Mouse (Mus musculus) kidney, embryonic 14.5 days (tissue): ENCODE measurements around the gene Ccdc148. TPM values are rescaled to one million over a fixed set of nuclear protein-coding genes. Genes with fewer than 3 reads are reported as not detected.

Experiments
- ATAC-seq: fragments of 200-750 bp; cut with Nextera tagmentation; 2 replicates; pipeline ENCODE4 v1.8.0; 2017; ENCODE audit warnings: moderate number of reproducible peaks, mild to moderate bottlenecking, moderate TSS enrichment, moderate library complexity; ENCODE audit not compliant: low FRiP score, low TSS enrichment
- H3K27ac ChIP-seq: fragments of 300-500 bp; sonication (generic); 2 replicates; pipeline ENCODE4 v1.5.1; 2014; ENCODE audit warnings: low read depth, mild to moderate bottlenecking, low read length, moderate library complexity, mixed read lengths
- H3K27me3 ChIP-seq: fragments of 300-500 bp; sonication (generic); 2 replicates; pipeline ENCODE4 v1.6.1; 2014; ENCODE audit warnings: mild to moderate bottlenecking, low read length; ENCODE audit not compliant: control insufficient read depth, insufficient read depth
- H3K36me3 ChIP-seq: fragments of 300-500 bp; sonication (generic); 2 replicates; pipeline ENCODE4 v1.6.1; 2014; ENCODE audit warnings: low read length, mixed read lengths; ENCODE audit not compliant: control insufficient read depth, insufficient read depth
- H3K4me1 ChIP-seq: fragments of 300-500 bp; sonication (generic); 2 replicates; pipeline ENCODE4 v1.6.1; 2014; ENCODE audit warnings: low read length, mixed read lengths; ENCODE audit not compliant: control insufficient read depth, insufficient read depth
- H3K4me2 ChIP-seq: fragments of 300-500 bp; sonication (generic); replicated peaks from 2 replicates; pipeline ENCODE4 v1.6.1; 2014; ENCODE audit warnings: low read depth, mild to moderate bottlenecking, low read length
- H3K4me3 ChIP-seq: fragments of 300-500 bp; sonication (generic); 2 replicates; pipeline ENCODE4 v1.5.1; 2014; ENCODE audit warnings: mild to moderate bottlenecking, low read length
- H3K9ac ChIP-seq: fragments of 300-500 bp; sonication (generic); 2 replicates; pipeline ENCODE4 v1.6.1; 2014; ENCODE audit warnings: low read depth, mild to moderate bottlenecking, low read length, moderate library complexity
- H3K9me3 ChIP-seq: fragments of 300-500 bp; sonication (generic); 2 replicates; pipeline ENCODE4 v1.6.1; 2016; ENCODE audit warnings: low read length; ENCODE audit not compliant: control insufficient read depth
- WGBS: fragments of 180-500 bp; shearing (Covaris S2); extraction: QIAGEN DNeasy Blood & Tissue Kit; methylation state at CpG from one replicate; pipeline ENCODE4 v1.1.7; 2014; 5-methylcytosine and 5-hydroxymethylcytosine counted together
- polyA plus RNA-seq: library from polyadenylated mRNA; unstranded; fragments of >200 nt; fragmentation: Nextera tagmentation; extraction: Ambion mirVana; gene quantifications from 2 replicates; pipeline ENCODE4 v1.2.1, GENCODE M21; 2014

Gene Ccdc148
- polyA plus RNA-seq, 1 experiment from 2014 or later, result 1.2 TPM

DNA sequence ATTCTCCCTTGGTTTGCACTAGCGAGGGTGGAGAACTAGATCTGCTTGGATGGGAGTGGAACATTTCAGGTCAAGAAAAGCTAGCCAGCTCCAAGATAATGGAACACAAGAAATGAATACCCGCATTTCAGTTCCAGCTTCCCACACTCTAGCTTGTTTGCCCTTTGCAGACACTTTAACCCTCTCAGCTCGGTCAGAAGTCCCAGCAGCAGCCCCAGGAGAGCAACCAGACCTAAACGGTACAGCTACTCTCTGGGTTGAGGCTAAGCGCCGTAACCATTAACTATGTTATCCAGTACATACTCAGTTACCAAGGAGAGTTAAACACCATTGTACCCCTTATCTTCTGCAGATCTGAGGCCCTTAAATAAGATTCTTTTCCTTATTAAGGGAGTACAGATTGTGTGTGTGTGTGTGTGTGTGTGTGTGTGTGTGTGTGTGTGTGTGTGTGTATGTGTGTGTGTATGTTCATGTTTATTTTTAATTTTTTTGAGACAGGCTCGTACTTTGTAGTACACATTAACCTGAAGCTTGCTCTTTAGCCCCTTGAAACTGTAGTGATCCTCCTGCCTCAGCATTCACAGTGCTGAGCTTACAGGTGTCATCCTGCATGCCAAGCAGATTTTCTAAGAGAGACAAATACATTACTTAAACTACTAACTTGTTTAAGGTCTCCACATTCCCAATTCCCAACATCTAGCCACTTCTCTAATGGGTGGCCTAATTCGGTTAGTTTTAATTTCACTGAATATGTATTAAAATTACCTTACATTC is 153.7 kb downstream of the Ccdc148 start:
- H3K9ac ChIP-seq, result no peak overlapping the region
- H3K27me3 ChIP-seq, result no peaks in the 10 kb centered on the region
- H3K9me3 ChIP-seq, result no peaks in the 10 kb centered on the region
- ATAC-seq, result no peak
- no peak overlapping the region for H3K27ac ChIP-seq
- no peak overlapping the region for H3K4me2 ChIP-seq
- H3K4me1 ChIP-seq, result no peaks in the 10 kb centered on the region
- H3K36me3 ChIP-seq, result no peaks in the 10 kb centered on the region
- WGBS, result 85% methylated on average over 8 of the region's 8 CpGs
- no peak overlapping the region for H3K4me3 ChIP-seq

DNA sequence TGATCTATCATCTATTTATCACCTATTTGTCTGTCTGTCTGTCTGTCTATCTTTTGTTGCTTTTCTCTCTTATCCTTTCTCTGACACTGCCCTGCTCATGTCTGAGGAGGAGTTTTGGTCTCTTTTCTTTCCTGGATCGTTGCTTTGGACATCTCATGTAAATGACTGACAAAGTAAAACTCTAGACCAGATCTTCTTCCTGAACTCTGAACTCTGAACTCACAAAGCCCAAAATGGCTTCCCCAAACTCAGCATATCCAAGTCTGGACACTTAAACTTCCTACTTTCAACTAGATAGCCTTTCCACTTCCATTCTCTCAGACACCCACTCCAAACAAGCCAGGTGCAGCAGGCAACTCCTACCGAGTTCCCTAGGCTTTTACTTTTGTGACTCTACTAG is 163.3 kb downstream of the Ccdc148 start:
- Histone ChIP-seq H3K36me3 (no peaks in the 10 kb centered on the region), H3K9ac (no peak overlapping the region), H3K4me2 (no peak overlapping the region), H3K9me3 (no peaks in the 10 kb centered on the region), H3K27me3 (no peaks in the 10 kb centered on the region), H3K4me3 (no peak overlapping the region), H3K4me1 (no peaks in the 10 kb centered on the region), H3K27ac (no peak overlapping the region)
- ATAC-seq, result no peak
- 82% methylated on average over 2 of the region's 2 CpGs for WGBS

DNA sequence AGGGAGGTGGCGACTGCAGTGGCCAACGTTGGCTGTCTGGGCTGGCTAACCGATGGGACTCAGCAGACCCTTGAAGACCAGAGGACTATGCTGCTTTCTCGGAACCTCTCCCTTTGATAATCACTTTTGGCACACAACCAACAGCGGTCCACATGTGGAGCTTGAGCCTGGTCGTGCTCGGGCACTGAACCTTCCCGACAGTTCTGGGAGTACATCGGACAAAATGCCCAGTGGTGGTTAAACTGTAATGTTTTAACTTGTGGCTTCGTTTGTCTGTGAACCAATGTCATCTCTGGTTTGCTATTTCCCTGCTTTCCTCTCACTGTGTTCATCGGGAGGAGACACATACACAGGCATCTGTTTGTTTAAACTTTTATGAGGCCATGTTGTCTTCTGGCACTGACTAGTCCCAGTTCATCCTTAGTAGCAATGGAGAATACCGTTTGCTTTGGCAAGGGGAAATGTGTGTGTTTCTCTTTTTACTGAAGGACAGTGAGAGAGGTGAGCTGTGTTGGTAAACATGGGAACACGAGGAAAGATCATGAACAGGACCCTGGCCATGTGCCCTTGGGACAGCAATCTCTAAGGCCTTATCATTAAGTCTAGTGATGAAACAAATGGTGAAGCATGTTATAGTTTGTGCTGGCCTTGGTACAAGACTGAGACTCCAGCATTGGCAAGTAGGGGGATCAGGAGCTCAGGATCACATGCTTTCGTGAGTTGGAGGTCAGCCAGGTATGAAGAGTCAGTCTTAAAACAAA is 167.9 kb downstream of the Ccdc148 start:
- Histone ChIP-seq H3K36me3 (no peaks in the 10 kb centered on the region), H3K27me3 (no peaks in the 10 kb centered on the region), H3K4me3 (no peak overlapping the region), H3K9ac (no peak overlapping the region), H3K4me1 (no peaks in the 10 kb centered on the region), H3K4me2 (no peak overlapping the region), H3K27ac (no peak overlapping the region), H3K9me3 (no peaks in the 10 kb centered on the region)
- WGBS, result 69% methylated on average over 14 of the region's 14 CpGs
- ATAC-seq, result no peak; the same call in 1 of the 2 replicates

DNA sequence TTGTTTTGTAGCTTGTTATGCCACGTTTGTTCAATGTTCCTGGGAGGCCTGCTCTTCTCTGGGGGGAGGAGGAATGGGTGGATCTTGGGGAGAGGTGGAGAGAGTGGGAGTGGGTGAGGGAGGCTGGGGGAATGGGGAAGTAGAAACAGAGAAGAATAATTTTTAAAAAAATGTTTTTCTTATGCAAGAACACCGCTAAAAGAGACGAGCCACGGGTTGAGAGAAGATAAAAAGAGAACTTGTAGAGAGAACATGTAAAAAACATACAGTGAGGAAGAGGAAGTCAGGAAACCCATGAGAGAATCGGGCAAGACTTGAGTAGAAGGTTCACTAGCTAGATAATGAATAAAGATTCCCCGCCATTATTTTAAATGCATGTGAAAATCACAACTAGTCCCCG is 182.4 kb downstream of the Ccdc148 start:
- Histone ChIP-seq H3K4me3 (no peak overlapping the region), H3K27ac (no peak overlapping the region), H3K4me1 (no peaks in the 10 kb centered on the region), H3K4me2 (no peak overlapping the region), H3K9ac (no peak overlapping the region), H3K9me3 (no peaks in the 10 kb centered on the region), H3K36me3 (no peaks in the 10 kb centered on the region), H3K27me3 (no peaks in the 10 kb centered on the region)
- 90% methylated on average over 7 of the region's 7 CpGs for WGBS
- no peak for ATAC-seq

DNA sequence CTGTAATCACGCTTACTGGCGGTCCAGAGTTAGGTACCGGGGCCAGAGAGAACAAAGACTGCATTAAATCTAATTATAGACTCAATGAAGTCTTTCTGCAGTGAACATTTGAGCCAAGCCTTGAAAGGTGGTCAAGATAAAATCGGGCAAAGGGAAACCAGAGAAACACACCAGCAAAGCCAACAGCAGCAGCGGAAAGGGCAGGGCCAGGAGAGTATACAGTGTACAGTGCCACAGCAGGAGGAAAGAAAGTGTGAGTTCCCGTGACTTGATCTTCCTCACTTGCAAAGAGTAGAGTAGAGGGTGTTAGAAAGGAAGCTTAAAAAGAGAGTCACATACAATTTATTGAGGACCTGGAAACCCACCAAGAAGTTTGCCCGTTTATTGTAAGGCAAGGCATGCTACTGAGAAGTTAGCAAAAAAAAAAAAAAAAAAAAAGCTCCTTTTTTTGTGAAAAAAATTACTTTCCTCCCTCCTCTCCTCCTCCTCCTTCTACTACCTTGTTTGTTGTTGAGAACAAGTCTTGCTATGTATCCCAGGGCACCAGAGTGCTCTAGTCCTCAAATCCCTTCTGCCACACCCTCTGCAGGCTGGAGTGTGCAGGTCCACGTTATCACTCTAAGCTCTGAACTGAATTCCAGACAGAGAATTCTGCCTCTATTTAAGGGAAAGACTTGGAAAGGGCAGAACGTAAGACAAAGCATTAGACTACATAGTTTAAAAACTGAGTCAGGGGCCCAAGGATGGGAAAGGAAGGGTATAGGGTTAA is 188.8 kb downstream of the Ccdc148 start:
- H3K4me1 ChIP-seq, result no peaks in the 10 kb centered on the region
- H3K4me2 ChIP-seq, result no peak overlapping the region
- ATAC-seq, result no peak
- no peaks in the 10 kb centered on the region for H3K36me3 ChIP-seq
- no peak overlapping the region for H3K4me3 ChIP-seq
- no peaks in the 10 kb centered on the region for H3K27me3 ChIP-seq
- no peak overlapping the region for H3K9ac ChIP-seq
- WGBS, result 74% methylated on average over 9 of the region's 9 CpGs
- H3K9me3 ChIP-seq, result no peaks in the 10 kb centered on the region
- no peak overlapping the region for H3K27ac ChIP-seq

DNA sequence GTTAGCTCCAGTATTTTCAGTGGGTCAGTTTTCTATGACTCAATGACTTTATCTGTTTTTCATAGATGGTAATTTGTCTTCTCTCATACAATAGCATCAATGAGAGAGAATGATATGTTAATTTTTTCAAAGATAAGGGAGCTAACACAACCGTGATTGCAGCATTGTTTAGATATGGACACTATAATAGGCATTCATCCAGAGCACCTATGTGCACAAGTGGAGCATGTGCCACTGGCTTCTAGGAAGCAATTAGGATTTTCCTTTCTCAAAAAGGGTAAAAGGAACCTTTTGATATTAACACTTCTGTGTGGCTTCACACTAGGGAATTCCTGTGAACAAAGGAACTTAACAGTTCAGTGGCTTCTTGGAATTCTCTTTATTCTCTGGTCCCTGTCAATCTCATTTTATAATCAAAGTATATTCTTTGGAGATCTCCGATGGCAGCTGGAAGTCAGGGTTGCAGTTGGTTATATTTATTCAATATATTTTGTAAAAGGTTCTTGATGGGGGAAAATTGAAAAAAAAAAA is 203.6 kb downstream of the Ccdc148 start:
- no peak overlapping the region for H3K9ac ChIP-seq
- no peaks in the 10 kb centered on the region for H3K36me3 ChIP-seq
- no peaks in the 10 kb centered on the region for H3K27me3 ChIP-seq
- ATAC-seq, result no peak
- H3K4me3 ChIP-seq, result no peak overlapping the region
- H3K4me1 ChIP-seq, result no peaks in the 10 kb centered on the region
- 77% methylated on average over 2 of the region's 2 CpGs for WGBS
- no peak overlapping the region for H3K27ac ChIP-seq
- no peak overlapping the region for H3K4me2 ChIP-seq
- no peaks in the 10 kb centered on the region for H3K9me3 ChIP-seq

DNA sequence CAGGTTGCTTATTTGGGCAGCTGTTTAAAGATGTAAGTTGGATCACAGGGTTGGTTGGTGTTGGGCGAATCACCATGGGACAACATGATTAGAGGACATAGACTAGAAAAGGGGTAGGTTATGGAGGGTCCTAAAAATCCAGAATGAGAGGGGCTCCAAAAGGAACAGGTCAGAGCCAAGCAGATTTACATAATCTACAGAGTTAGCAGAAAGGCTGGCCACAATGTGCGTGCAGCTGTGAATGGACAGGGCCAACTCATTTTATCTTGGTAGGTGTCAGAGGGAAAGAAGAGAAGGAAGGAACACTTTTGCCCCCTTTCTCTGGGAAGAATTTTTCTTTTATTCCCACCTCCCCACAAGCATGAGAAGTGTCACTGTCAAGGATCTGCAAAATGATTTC is 204.1 kb downstream of the Ccdc148 start:
- no peaks in the 10 kb centered on the region for H3K36me3 ChIP-seq
- no peak for ATAC-seq
- no peak overlapping the region for H3K4me2 ChIP-seq
- H3K4me1 ChIP-seq, result no peaks in the 10 kb centered on the region
- no peaks in the 10 kb centered on the region for H3K27me3 ChIP-seq
- H3K9ac ChIP-seq, result no peak overlapping the region
- H3K27ac ChIP-seq, result no peak overlapping the region
- no peak overlapping the region for H3K4me3 ChIP-seq
- 82% methylated on average over 2 of the region's 2 CpGs for WGBS
- no peaks in the 10 kb centered on the region for H3K9me3 ChIP-seq

DNA sequence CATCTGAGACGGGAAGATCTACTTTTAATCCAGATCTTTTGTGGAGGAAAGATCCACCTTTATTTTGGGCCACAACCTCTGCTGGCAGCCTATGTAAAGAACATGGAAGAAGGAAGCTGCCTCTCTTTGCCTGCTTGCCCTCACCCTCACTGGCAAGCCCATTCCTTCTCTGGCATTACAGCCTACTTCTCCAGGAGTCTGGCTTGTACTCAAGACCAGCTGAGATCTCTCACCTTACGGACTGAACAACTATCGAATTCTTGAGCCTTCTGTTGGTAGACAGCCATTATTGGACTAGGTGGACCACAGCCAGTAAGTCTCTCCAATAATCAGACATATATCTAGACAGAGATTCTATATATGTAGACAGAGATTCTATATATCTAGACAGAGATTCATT is 208.4 kb downstream of the Ccdc148 start:
- Histone ChIP-seq H3K4me3 (no peak overlapping the region), H3K36me3 (no peaks in the 10 kb centered on the region), H3K4me2 (no peak overlapping the region), H3K9me3 (no peaks in the 10 kb centered on the region), H3K27ac (no peak overlapping the region), H3K9ac (no peak overlapping the region), H3K27me3 (no peaks in the 10 kb centered on the region), H3K4me1 (no peaks in the 10 kb centered on the region)
- WGBS, result 89% methylated on average over 3 of the region's 3 CpGs
- no peak for ATAC-seq
